Mouse (Mus musculus): ENCODE data around the gene Asic4.

Asic4 gene

DNA sequence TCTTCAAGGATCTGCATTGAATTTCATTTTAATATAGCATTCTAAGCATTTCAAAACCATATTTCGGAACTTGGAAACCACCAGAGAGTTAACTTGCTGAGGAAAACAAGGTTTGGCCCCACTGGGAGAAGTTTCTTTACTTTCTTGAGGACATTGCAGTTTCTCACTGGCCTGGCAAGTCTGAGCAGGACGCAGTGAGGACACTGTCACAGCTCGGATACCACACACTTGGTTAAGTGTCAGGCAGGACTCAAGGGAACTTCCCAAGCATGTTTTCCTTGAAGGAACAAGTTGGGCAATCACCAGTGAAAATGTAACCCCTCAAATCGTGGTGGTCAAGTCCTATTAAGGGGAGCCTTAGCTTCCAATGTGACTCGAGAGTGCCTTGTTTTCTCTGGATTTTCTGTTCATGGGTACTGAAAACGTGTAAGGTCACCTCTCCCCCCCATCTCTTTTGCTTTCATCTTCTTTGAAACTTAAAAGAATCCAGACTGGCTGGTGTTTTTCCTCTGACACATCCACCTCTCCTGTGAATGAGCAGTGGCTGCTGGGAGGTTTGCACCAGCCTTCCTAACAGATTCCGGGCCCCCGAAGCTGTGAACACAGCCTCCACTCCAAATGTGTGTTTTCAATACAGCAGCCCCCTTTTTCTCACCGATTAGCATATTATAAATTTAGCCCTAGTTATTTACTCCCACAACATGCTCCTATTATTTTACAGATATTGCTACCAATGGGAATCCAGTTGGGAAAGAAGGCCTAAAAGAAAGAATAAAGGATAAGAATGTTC is 54.2 kb downstream of the Asic4 start:
- no peak for DNase-seq

GRCm38 (mm10) chr1:75505159-75505955 is 55.1 kb downstream of the Asic4 start:
- DNase-seq, result peak; percentile 18 to 27

- DNase-seq, result no peak
Observed at GRCm38 (mm10) chr1:75505956-75506831, 56.0 kb downstream of the Asic4 start, which contains the start of gene Obsl1. Gene Obsl1 (minus strand): TSS chr1:75506452.

- DNase-seq, result no peak
Observed at GRCm38 (mm10) chr1:75507006-75507405, 56.8 kb downstream of the Asic4 start, which contains the start of gene Inha. Gene Inha (plus strand): TSS chr1:75507077.

DNA sequence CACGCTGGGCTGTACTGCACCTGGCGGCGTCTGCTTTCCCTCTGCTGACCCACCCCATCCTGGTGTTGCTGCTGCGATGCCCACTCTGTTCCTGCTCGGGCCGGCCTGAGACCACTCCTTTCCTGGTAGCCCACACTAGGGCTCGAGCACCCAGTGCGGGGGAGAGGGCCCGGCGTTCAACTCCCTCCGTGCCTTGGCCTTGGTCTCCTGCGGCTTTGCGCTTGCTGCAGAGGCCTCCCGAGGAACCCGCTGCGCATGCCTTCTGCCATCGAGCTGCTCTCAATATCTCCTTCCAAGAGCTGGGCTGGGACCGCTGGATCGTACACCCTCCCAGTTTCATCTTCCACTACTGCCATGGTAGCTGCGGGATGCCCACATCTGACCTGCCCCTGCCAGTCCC is 59.4 kb downstream of the Asic4 start:
- DNase-seq, result no peak

DNA sequence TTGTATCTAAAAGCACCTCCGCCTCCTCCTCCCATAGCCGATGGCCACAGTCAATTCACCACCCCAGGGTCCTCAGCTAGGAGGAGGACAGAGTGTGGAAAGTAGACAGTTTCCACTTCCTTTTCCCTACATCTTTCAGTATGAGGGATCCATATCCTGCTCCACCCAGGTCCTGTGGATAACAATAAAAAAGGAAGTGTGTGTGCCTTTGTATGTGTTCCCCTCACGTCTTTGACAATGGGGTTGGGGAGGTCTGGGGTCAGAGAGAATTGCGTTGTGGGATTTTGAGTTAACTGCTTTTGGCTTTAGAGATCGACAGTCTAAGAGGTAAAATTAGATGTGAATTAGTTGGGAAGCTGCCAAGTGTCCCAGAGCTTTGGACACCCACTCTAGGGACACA is 59.9 kb downstream of the Asic4 start:
- DNase-seq, result no peak

DNA sequence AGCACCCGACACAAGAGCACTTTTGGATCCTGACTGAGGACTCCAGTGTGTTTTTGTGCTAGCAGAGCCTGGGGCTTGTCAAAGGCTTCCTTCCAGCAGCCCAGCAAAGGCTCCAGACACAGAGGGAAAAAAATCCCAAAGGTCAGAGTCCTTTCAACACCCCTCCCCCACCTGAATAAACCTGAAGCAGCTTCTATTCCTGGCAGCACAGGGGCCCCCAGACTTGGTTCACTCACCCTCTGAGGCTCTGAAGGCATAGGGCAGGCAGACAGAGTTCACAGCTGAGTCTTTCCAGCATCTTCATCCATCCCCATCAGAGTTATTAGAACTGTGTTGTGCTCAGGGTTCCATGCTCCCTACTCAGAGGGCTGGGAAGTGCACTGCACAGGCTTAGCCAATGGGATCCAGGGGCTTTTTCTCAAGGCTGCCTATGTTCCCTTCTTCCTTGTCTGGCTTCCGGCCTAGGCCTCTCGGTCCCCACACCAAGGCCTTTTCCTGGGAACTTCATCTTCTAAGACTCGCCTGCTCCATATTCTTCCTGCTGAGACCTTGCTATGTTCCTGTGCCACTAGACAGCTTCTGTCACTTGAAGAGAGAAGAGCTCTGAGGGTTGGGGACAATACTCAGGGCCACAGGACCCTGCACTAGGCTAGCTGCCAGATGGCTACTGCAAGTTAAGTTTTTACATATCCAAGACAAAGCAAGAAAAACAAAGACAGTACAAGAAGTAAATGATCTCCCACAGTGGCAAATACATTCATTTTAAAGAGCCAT is 61.4 kb downstream of the Asic4 start:
- no peak for DNase-seq

- DNase-seq, result no peak
Observed at GRCm38 (mm10) chr1:75512550-75512949, 62.3 kb downstream of the Asic4 start.

DNA sequence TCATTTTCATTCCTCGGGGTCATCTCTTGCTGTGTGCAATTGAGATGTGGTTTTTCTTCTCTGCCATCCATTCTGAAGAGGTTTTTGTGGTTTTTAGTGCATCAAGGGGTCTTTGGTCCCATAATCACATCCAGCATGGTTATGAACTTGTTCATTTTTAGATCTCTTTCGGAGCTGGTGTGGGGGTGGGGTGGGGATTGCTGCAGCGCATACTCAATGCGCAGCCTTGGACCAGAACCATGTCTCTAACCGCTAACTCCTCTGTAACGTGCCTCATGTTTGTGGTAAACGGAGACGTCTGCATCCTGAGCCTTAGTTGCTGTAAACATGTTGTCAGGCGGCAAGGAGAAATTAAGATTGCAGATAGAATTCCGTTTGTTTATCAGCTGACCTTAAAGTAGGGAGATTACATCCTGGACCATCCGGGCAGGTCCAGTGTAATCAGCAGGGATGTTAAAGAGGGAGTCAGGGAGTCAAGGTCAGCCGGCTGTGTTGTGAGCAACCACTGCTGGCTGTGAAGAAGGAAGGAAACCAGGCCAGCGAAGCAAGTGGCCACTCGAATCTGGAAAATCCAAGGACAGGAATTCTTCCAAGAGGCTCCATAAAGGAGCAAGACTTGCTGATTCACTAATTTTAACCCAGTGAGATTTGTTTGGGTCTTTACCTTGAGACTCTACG is 66.6 kb downstream of the Asic4 start:
- DNase-seq, result no peak

DNA sequence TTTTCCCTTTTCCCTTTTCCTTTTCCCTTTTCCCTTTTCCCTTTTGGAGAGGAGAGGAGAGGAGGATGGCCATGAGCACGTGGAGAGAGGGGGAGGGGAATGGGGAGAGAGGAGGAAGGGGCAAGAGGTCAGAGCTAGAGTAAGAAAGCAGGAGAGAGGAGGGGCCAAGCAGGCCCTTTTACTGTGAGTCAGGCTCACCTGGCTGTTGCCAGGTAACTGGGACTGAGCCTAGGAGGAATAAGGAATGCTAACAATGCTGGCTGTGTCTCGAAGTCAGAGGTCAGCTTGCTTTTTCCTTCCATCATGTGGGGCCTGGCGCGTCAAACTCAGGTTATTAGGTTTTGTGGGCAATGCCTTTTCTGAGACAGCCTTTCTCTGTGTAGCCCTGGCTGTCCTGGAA is 67.7 kb downstream of the Asic4 start:
- no peak for DNase-seq

- DNase-seq, result no peak
Observed at GRCm38 (mm10) chr1:75518427-75518826, 68.2 kb downstream of the Asic4 start.

GRCm38 (mm10) chr1:75519576-75519975 is 69.3 kb downstream of the Asic4 start:
- no peak for DNase-seq

- peak; percentile 96 for DNase-seq
Observed at GRCm38 (mm10) chr1:75521321-75522031, 71.2 kb downstream of the Asic4 start, which contains the start of gene Stk11ip. Gene Stk11ip (plus strand): TSS chr1:75521529.
